Mouse (Mus musculus): Measurements from ENCODE around the gene Pvr.
A peak's percentile ranks its signal among the peaks of the same experiment; 100 is the strongest.

- no peak for TF ChIP-seq CTCF (IDR thresholded peaks at IDR 0.05; ENCODE audit: control insufficient read depth, insufficient read depth, insufficient read length)
- no peak for TF ChIP-seq USF1 (IDR thresholded peaks at IDR 0.05; ENCODE audit: low read depth)
- no peak for TF ChIP-seq MAX (IDR thresholded peaks at IDR 0.05)
- peak; percentile 56 for TF ChIP-seq CEBPB (IDR thresholded peaks at IDR 0.05; ENCODE audit: low read depth)
- TF ChIP-seq MYOG (IDR thresholded peaks at IDR 0.05; ENCODE audit: control insufficient read depth, extremely low read depth, insufficient read length), result no peak
- TF ChIP-seq MYOD1 (IDR thresholded peaks at IDR 0.05; ENCODE audit: control insufficient read depth, insufficient read length, low read depth), result no peak
- TF ChIP-seq FOSL1 (IDR thresholded peaks at IDR 0.05; ENCODE audit: insufficient read depth, low read length, poor library complexity, severe bottlenecking), result no peak
Measured at GRCm38 (mm10) chr7:19939555-19940235, 18.7 kb upstream of the Pvr start.
